Comparison of ENCODE assay signal across 18 mouse cellular contexts in genomic region chr2:28611407-28611787, GRCm38 (mm10). TPM values are rescaled to one million over a fixed set of nuclear protein-coding genes. Genes with fewer than 3 reads are reported as not detected.
"Had no signal": no experiment of that assay in that cellular context is flagged by ENCODE, and none has a peak within 500 bp of the region (broad histone marks: within the 10 kb centered on the region; RNA-seq: fewer than 3 reads in every experiment).

No protein-coding gene starts in this region.

- H3K4me1 ChIP-seq: midbrain, embryonic 13.5 days; neural tube, embryonic 15.5 days had no signal

- H3K4me2 ChIP-seq: lung, embryonic 15.5 days; midbrain, embryonic 13.5 days; neural tube, embryonic 15.5 days had no signal

- H3K36me3 ChIP-seq: limb, embryonic 10.5 days; lung, embryonic 15.5 days; midbrain, embryonic 13.5 days; neural tube, embryonic 15.5 days had no signal

- ATAC-seq: midbrain, embryonic 13.5 days had no signal

- DNase-seq: kidney, adult 11 months; kidney, adult 9 months; lung, postnatal 14 days; right cerebral cortex, adult 18-20 months; right cerebral cortex, postnatal 25 days; thymus, postnatal 4 days had no signal

- H3K4me3 ChIP-seq: left cerebral cortex, adult 2 months; limb, embryonic 10.5 days; lung, embryonic 15.5 days; midbrain, embryonic 13.5 days; myocyte; neural tube, embryonic 15.5 days had no signal

- H3K9me3 ChIP-seq: limb, embryonic 10.5 days; lung, embryonic 15.5 days; midbrain, embryonic 13.5 days; neural tube, embryonic 15.5 days had no signal

- H3K27ac ChIP-seq: kidney, postnatal 0 days; left cerebral cortex, adult 2 months; limb, embryonic 10.5 days; lung, embryonic 15.5 days; macrophage; midbrain, embryonic 13.5 days; neural tube, embryonic 15.5 days had no signal

- H3K9ac ChIP-seq: lung, embryonic 15.5 days; midbrain, embryonic 13.5 days; neural tube, embryonic 15.5 days had no signal

- H3K27me3 ChIP-seq: lung, embryonic 15.5 days; midbrain, embryonic 13.5 days; neural tube, embryonic 15.5 days had no signal

RNA-seq across cellular contexts. Expression of gene Gfi1b, which starts 10.4 kb away (rescaled TPM):
- total RNA-seq: layer of hippocampus, postnatal 25 days; left cerebral cortex, adult 2 months; left cerebral cortex, postnatal 14 days had no signal
- polyA plus RNA-seq: myocyte; neural tube, embryonic 15.5 days had no signal

RNA-seq across cellular contexts. Expression of gene Cel, which starts 48.2 kb away (rescaled TPM):
- total RNA-seq: layer of hippocampus, postnatal 25 days; left cerebral cortex, adult 2 months; left cerebral cortex, postnatal 14 days; megakaryocyte-erythroid progenitor cell, adult 5-6 weeks had no signal
- polyA plus RNA-seq: kidney, postnatal 0 days; limb, embryonic 10.5 days; lung, embryonic 15.5 days; macrophage; myocyte; neural tube, embryonic 11.5 days had no signal
